Mouse (Mus musculus) intestine, embryonic 16.5 days (tissue): ENCODE results near the gene Etv6. TPM values are rescaled to one million over a fixed set of nuclear protein-coding genes. Genes with fewer than 3 reads are reported as not detected.

Experiments used
- ATAC-seq: fragments of 200-750 bp; cut with Nextera tagmentation; 2 replicates; pipeline ENCODE4 v1.8.0; 2017; ENCODE audit warnings: moderate TSS enrichment, moderate library complexity
- H3K27ac ChIP-seq: fragments of 300-500 bp; sonication (generic); 2 replicates; pipeline ENCODE4 v1.5.1; 2014; ENCODE audit warnings: mild to moderate bottlenecking, low read length
- H3K27me3 ChIP-seq: fragments of 300-500 bp; sonication (generic); replicated peaks from 2 replicates; pipeline ENCODE4 v1.6.1; 2014; ENCODE audit warnings: low read length, control low read depth, mixed read lengths; ENCODE audit not compliant: control insufficient read depth, insufficient read depth
- H3K36me3 ChIP-seq: fragments of 300-500 bp; sonication (generic); 2 replicates; pipeline ENCODE4 v1.6.1; 2014; ENCODE audit warnings: low read length, control low read depth; ENCODE audit not compliant: control insufficient read depth, insufficient read depth
- H3K4me1 ChIP-seq: fragments of 300-500 bp; sonication (generic); 2 replicates; pipeline ENCODE4 v1.6.1; 2014; ENCODE audit warnings: low read length, control low read depth, mixed read lengths; ENCODE audit not compliant: control insufficient read depth, insufficient read depth
- H3K4me2 ChIP-seq: fragments of 300-500 bp; sonication (generic); 2 replicates; pipeline ENCODE4 v1.6.1; 2014; ENCODE audit warnings: low read depth, low read length, control low read depth
- H3K4me3 ChIP-seq: fragments of 300-500 bp; sonication (generic); 2 replicates; pipeline ENCODE4 v1.5.1; 2014; ENCODE audit warnings: mild to moderate bottlenecking, low read length
- H3K9ac ChIP-seq: fragments of 300-500 bp; sonication (generic); 2 replicates; pipeline ENCODE4 v1.6.1; 2014; ENCODE audit warnings: low read depth, low read length
- H3K9me3 ChIP-seq: fragments of 300-500 bp; sonication (generic); 2 replicates; pipeline ENCODE4 v1.6.1; 2016; ENCODE audit warnings: low read length, control low read depth; ENCODE audit not compliant: control insufficient read depth
- WGBS: fragments of 180-500 bp; shearing (Covaris S2); extraction: QIAGEN DNeasy Blood & Tissue Kit; methylation state at CpG from one replicate; pipeline ENCODE4 v1.1.7; 2014; 5-methylcytosine and 5-hydroxymethylcytosine counted together
- polyA plus RNA-seq: library from polyadenylated mRNA; unstranded; fragments of >200 nt; fragmentation: Nextera tagmentation; extraction: Ambion mirVana; gene quantifications from 2 replicates; pipeline ENCODE4 v1.2.1, GENCODE M21; 2015

The Etv6 gene
- polyA plus RNA-seq, 1 experiment from 2014 or later, result 10.4 TPM

GRCm38 (mm10) chr6:134065018-134065725, 29.7 kb downstream of the Etv6 start:
- Histone ChIP-seq H3K27me3 (no peaks in the 10 kb centered on the region), H3K4me2 (no peak overlapping the region), H3K27ac (no peak overlapping the region), H3K4me3 (no peak overlapping the region), H3K9ac (no peak overlapping the region), H3K36me3 (no peaks in the 10 kb centered on the region; the same call in 1 of the 2 replicates), H3K9me3 (no peaks in the 10 kb centered on the region), H3K4me1 (peaks cover 14% of the 10 kb centered on the region)
- 82% methylated on average over 11 of the region's 11 CpGs for WGBS
- ATAC-seq, result no peak

- Histone ChIP-seq H3K27ac (peak overlapping the region; percentile 65), H3K4me1 (peaks cover 5% of the 10 kb centered on the region), H3K36me3 (no peaks in the 10 kb centered on the region; the same call in 1 of the 2 replicates), H3K4me2 (no peak overlapping the region), H3K4me3 (no peak overlapping the region), H3K9me3 (no peaks in the 10 kb centered on the region), H3K27me3 (no peaks in the 10 kb centered on the region), H3K9ac (no peak overlapping the region)
- WGBS, result 39% methylated on average over 6 of the region's 6 CpGs
- peak; percentile 93 for ATAC-seq
These were observed 30.6 kb downstream of the Etv6 start for GRCm38 (mm10) chr6:134066112-134066511.

- Histone ChIP-seq H3K27me3 (no peaks in the 10 kb centered on the region), H3K4me1 (peaks cover 4% of the 10 kb centered on the region), H3K9me3 (no peaks in the 10 kb centered on the region), H3K9ac (no peak overlapping the region), H3K4me3 (no peak overlapping the region), H3K4me2 (no peak overlapping the region), H3K27ac (no peak overlapping the region), H3K36me3 (no peaks in the 10 kb centered on the region; the same call in 1 of the 2 replicates)
- ATAC-seq, result no peak
- 89% methylated on average over 4 of the region's 4 CpGs for WGBS
These were observed 31.5 kb downstream of the Etv6 start for GRCm38 (mm10) chr6:134066996-134067395.

GRCm38 (mm10) chr6:134067536-134067935, 32.0 kb downstream of the Etv6 start:
- H3K9me3 ChIP-seq, result no peaks in the 10 kb centered on the region
- no peaks in the 10 kb centered on the region for H3K27me3 ChIP-seq
- ATAC-seq, result no peak
- H3K4me3 ChIP-seq, result no peak overlapping the region
- no peaks in the 10 kb centered on the region; the same call in 1 of the 2 replicates for H3K36me3 ChIP-seq
- 88% methylated on average over 8 of the region's 8 CpGs for WGBS
- H3K27ac ChIP-seq, result no peak overlapping the region
- no peak overlapping the region for H3K9ac ChIP-seq
- H3K4me1 ChIP-seq, result peaks cover 4% of the 10 kb centered on the region
- no peak overlapping the region for H3K4me2 ChIP-seq

GRCm38 (mm10) chr6:134072439-134072838, 36.9 kb downstream of the Etv6 start:
- H3K9me3 ChIP-seq, result no peaks in the 10 kb centered on the region
- H3K4me1 ChIP-seq, result peaks cover 1% of the 10 kb centered on the region; the same call in 1 of the 2 replicates
- no peak overlapping the region for H3K4me3 ChIP-seq
- no peaks in the 10 kb centered on the region; the same call in 1 of the 2 replicates for H3K36me3 ChIP-seq
- H3K4me2 ChIP-seq, result no peak overlapping the region
- H3K27ac ChIP-seq, result no peak overlapping the region
- H3K9ac ChIP-seq, result no peak overlapping the region
- no peak for ATAC-seq
- no peaks in the 10 kb centered on the region for H3K27me3 ChIP-seq
- WGBS, result 70% methylated on average over 7 of the region's 7 CpGs

GRCm38 (mm10) chr6:134072906-134073305, 37.4 kb downstream of the Etv6 start:
- Histone ChIP-seq H3K9me3 (no peaks in the 10 kb centered on the region), H3K9ac (no peak overlapping the region), H3K4me3 (no peak overlapping the region), H3K4me2 (no peak overlapping the region), H3K27ac (no peak overlapping the region), H3K4me1 (peaks cover 3% of the 10 kb centered on the region; the same call in 1 of the 2 replicates), H3K36me3 (no peaks in the 10 kb centered on the region; the same call in 1 of the 2 replicates), H3K27me3 (no peaks in the 10 kb centered on the region)
- no peak for ATAC-seq
- WGBS, result 78% methylated on average over 6 of the region's 6 CpGs

- H3K9ac ChIP-seq, result no peak overlapping the region
- no peaks in the 10 kb centered on the region for H3K9me3 ChIP-seq
- H3K27me3 ChIP-seq, result no peaks in the 10 kb centered on the region
- ATAC-seq, result peak; percentile 50
- H3K4me1 ChIP-seq, result peaks cover 3% of the 10 kb centered on the region; the same call in 1 of the 2 replicates
- 96% methylated on average over 1 of the region's 1 CpGs for WGBS
- no peak overlapping the region for H3K4me2 ChIP-seq
- H3K36me3 ChIP-seq, result no peaks in the 10 kb centered on the region
- no peak overlapping the region for H3K27ac ChIP-seq
- H3K4me3 ChIP-seq, result no peak overlapping the region
These were observed 38.9 kb downstream of the Etv6 start for GRCm38 (mm10) chr6:134074353-134074752.

- no peak for ATAC-seq
- WGBS, result 86% methylated on average over 6 of the region's 6 CpGs
- no peaks in the 10 kb centered on the region for H3K9me3 ChIP-seq
- H3K27me3 ChIP-seq, result no peaks in the 10 kb centered on the region
- no peak overlapping the region for H3K4me2 ChIP-seq
- no peaks in the 10 kb centered on the region for H3K36me3 ChIP-seq
- peaks cover 3% of the 10 kb centered on the region; the same call in 1 of the 2 replicates for H3K4me1 ChIP-seq
- no peak overlapping the region for H3K27ac ChIP-seq
- H3K4me3 ChIP-seq, result no peak overlapping the region
- H3K9ac ChIP-seq, result no peak overlapping the region
These were observed 39.5 kb downstream of the Etv6 start for GRCm38 (mm10) chr6:134075031-134075430.

- Histone ChIP-seq H3K9ac (no peak overlapping the region), H3K36me3 (no peaks in the 10 kb centered on the region), H3K27ac (no peak overlapping the region), H3K4me1 (peaks cover 3% of the 10 kb centered on the region; the same call in 1 of the 2 replicates), H3K4me2 (no peak overlapping the region), H3K9me3 (no peaks in the 10 kb centered on the region), H3K27me3 (no peaks in the 10 kb centered on the region), H3K4me3 (no peak overlapping the region)
- 67% methylated on average over 6 of the region's 6 CpGs for WGBS
- no peak for ATAC-seq
These were observed 42.5 kb downstream of the Etv6 start for GRCm38 (mm10) chr6:134078016-134078415.
